Mouse (Mus musculus) ES-E14 (cell line): ENCODE data around the gene AU022252. TPM values are rescaled to one million over a fixed set of nuclear protein-coding genes. Genes with fewer than 3 reads are reported as not detected.

Source experiments
- DNase-seq: peaks from one replicate; pipeline ENCODE4 v3.0.0-alpha.2; 2013; ENCODE audit warnings: low read depth, low spot score
- H3K27ac ChIP-seq: 2 replicates; pipeline ENCODE4 v1.5.1; 2012; ENCODE audit warnings: low read depth, mild to moderate bottlenecking, low read length, moderate library complexity, mixed read lengths; ENCODE audit not compliant: poor library complexity, insufficient read depth, severe bottlenecking
- H3K36me3 ChIP-seq: 2 replicates; pipeline ENCODE4 v1.6.1; 2012; ENCODE audit warnings: mild to moderate bottlenecking, low read length, moderate library complexity, mixed read lengths; ENCODE audit not compliant: control insufficient read depth, poor library complexity, insufficient read depth, severe bottlenecking
- H3K4me1 ChIP-seq, 2 experiments: fragments of 150-350 bp in 1 of 2; sonication (generic) in 1 of 2; 2 replicates each; pipeline ENCODE4 v1.6.1; 2012; ENCODE audit warnings: low read length in 2 of 2, mild to moderate bottlenecking in 1 of 2, mixed read lengths in 1 of 2; ENCODE audit not compliant: control insufficient read depth in 2 of 2, insufficient read depth in 2 of 2, poor library complexity in 1 of 2
- H3K4me3 ChIP-seq, 2 experiments: fragments of 150-350 bp in 1 of 2; sonication (generic) in 1 of 2; 2 replicates each; pipeline ENCODE4 v1.5.1; 2012; ENCODE audit warnings: low read length in 2 of 2, low read depth in 1 of 2, mild to moderate bottlenecking in 1 of 2, mixed read lengths in 1 of 2; ENCODE audit not compliant: insufficient read depth in 1 of 2, poor library complexity in 1 of 2, severe bottlenecking in 1 of 2
- H3K9ac ChIP-seq: 2 replicates; pipeline ENCODE4 v1.6.1; 2012; ENCODE audit warnings: low read depth, mild to moderate bottlenecking, low read length, mixed read lengths; ENCODE audit not compliant: poor library complexity, insufficient read depth, severe bottlenecking
- H3K9me3 ChIP-seq: fragments of 150-350 bp; sonication (generic); 2 replicates; pipeline ENCODE4 v1.6.1; 2012; ENCODE audit warnings: low read depth, mild to moderate bottlenecking, low read length; ENCODE audit not compliant: control insufficient read depth, insufficient read depth
- CHD2 ChIP-seq: IDR thresholded peaks from 2 replicates; pipeline ENCODE4 v1.6.1; 2014; ENCODE audit warnings: mild to moderate bottlenecking, low read depth, low read length, inconsistent platforms
- HCFC1 ChIP-seq: IDR thresholded peaks from 2 replicates; pipeline ENCODE4 v1.6.1; 2012; ENCODE audit warnings: low read length, inconsistent platforms, borderline replicate concordance; ENCODE audit not compliant: insufficient read depth
- MAFK ChIP-seq: IDR thresholded peaks from 2 replicates; pipeline ENCODE4 v1.6.1; 2014; ENCODE audit warnings: mild to moderate bottlenecking, low read depth, low read length, inconsistent platforms; ENCODE audit not compliant: insufficient read depth
- ZC3H11A ChIP-seq: IDR thresholded peaks from 2 replicates; pipeline ENCODE4 v1.6.1; 2012; ENCODE audit warnings: low read depth, mild to moderate bottlenecking, inconsistent platforms, low read length, borderline replicate concordance
- ZNF384 ChIP-seq: IDR thresholded peaks from 2 replicates; pipeline ENCODE4 v1.6.1; 2012; ENCODE audit warnings: low read depth, low read length, inconsistent platforms
- in situ Hi-C, 2 experiments: fragments of 600-800 bp; cut with MboI; formaldehyde crosslinking; loops; one replicate each; pipeline ENCODE4 v1.15.1; 2025; ENCODE audit warnings: low sequenced_read_pairs in 2 of 2, inconsistent platforms in 1 of 2; ENCODE audit not compliant: unreplicated experiment in 2 of 2
- total RNA-seq: library from RNA; depleted of rRNA; stranded (reverse); fragments of 300-350 nt; gene quantifications from 2 replicates; pipeline ENCODE4 v1.2.3, GENCODE M21; 2012

AU022252 gene
- total RNA-seq, 1 experiment = 18.3 TPM

DNA sequence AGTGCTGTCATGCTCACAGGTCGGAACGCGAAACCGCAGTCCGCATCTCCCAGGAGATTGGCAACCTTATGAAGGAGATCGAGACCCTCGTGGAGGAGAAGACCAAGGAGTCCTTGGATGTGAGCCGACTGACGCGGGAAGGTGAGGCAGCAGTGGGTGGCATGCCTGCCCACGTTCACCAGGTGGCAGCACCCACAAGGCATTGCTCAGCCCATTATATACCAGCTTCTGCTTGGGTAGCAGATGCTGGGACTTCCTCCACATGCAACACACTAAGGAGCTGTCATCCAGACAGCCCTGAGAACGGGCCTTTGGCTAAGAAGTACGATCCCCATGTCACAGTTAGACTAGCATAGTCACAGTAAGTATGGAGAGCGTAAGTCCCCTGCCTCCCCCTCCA lies 9.2 kb upstream of the AU022252 start:
- no peak for DNase-seq
- H3K4me1 ChIP-seq = peaks cover 8 to 26% of the 10 kb centered on the region in 2 experiments; a peak in 3 of 4 replicates
- in situ Hi-C loops = no loop called here
- H3K4me3 ChIP-seq = no peak overlapping the region
- TF ChIP-seq CHD2 (no peak), MAFK (no peak), HCFC1 (no peak), ZC3H11A (no peak), ZNF384 (no peak)
- H3K27ac ChIP-seq = no peak overlapping the region
- no peaks in the 10 kb centered on the region for H3K9me3 ChIP-seq
- peaks cover 7% of the 10 kb centered on the region; the same call in 1 of the 2 replicates for H3K36me3 ChIP-seq
- no peak overlapping the region for H3K9ac ChIP-seq

DNA sequence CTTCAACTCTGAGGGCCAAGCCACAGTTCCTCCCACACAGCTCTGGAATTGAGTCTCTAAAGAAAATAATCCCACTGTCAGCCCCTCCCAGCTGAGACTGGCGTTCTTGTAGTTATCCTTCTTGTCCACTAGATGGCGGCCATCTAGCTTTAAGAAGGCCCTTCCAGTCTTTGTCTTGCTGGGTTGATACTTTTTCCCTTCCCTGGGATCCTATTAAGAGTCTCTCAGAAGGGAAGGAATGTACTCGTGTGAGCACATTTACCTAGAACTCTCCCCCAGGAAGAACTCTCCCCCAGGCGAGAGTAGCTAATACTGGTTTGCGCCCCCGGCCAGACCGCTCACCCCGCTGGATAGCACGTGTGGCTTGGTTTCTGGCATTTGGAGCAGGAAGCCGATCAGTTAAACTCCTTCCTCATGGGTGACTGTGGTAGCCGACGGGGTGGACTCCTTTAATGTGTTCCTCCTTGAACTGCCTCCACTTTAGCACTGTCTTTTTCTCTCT lies 6.7 kb upstream of the AU022252 start:
- DNase-seq = peak; percentile 77
- H3K36me3 ChIP-seq = peaks cover 4% of the 10 kb centered on the region; the same call in 1 of the 2 replicates
- H3K9ac ChIP-seq = peak overlapping the region; percentile 61; the same call in 1 of the 2 replicates
- H3K27ac ChIP-seq = no peak overlapping the region; the same call in 1 of the 2 replicates
- H3K4me1 ChIP-seq = peaks cover 8 to 16% of the 10 kb centered on the region in 2 experiments; a peak in 3 of 4 replicates
- TF ChIP-seq HCFC1 (no peak), MAFK (no peak), ZNF384 (no peak), CHD2 (no peak), ZC3H11A (no peak)
- peak overlapping the region in 1 of 2 experiments; percentile 58; a peak in 2 of 4 replicates for H3K4me3 ChIP-seq
- H3K9me3 ChIP-seq = no peaks in the 10 kb centered on the region
- in situ Hi-C loops = no loop called here

GRCm38 (mm10) chr4:119238661-119239060 lies 6.1 kb upstream of the AU022252 start:
- TF ChIP-seq HCFC1 (no peak), CHD2 (no peak), ZNF384 (no peak), ZC3H11A (no peak), MAFK (no peak)
- in situ Hi-C loops = no loop called here
- Histone ChIP-seq H3K36me3 (peaks cover 4% of the 10 kb centered on the region; the same call in 1 of the 2 replicates), H3K9ac (no peak overlapping the region), H3K4me3 (0 out of 4 replicates have a peak overlapping the region, but pooled peaks of 1 of the 2 experiments have one; percentile 58), H3K4me1 (peaks cover 8 to 16% of the 10 kb centered on the region in 2 experiments; a peak in 3 of 4 replicates), H3K27ac (no peak overlapping the region; the same call in 1 of the 2 replicates), H3K9me3 (no peaks in the 10 kb centered on the region)
- no peak for DNase-seq

GRCm38 (mm10) chr4:119234348-119234747 lies 1.8 kb upstream of the AU022252 start:
- in situ Hi-C loops = no loop called here

More at GRCm38 (mm10) chr4:119234348-119234747, 1.8 kb upstream of the AU022252 start:
- no peak for TF ChIP-seq MAFK
- no peak for TF ChIP-seq ZC3H11A
- TF ChIP-seq CHD2 = no peak
- no peak for TF ChIP-seq HCFC1
- TF ChIP-seq ZNF384 = no peak
- peaks cover 8 to 16% of the 10 kb centered on the region in 2 experiments; a peak in 3 of 4 replicates for H3K4me1 ChIP-seq
- H3K27ac ChIP-seq = no peak overlapping the region
- no peak for DNase-seq
- H3K9me3 ChIP-seq = no peaks in the 10 kb centered on the region
- no peak overlapping the region for H3K4me3 ChIP-seq
- no peak overlapping the region for H3K9ac ChIP-seq
- no peaks in the 10 kb centered on the region for H3K36me3 ChIP-seq
